Mouse (Mus musculus) kidney, adult 2 months (tissue): Measurements from ENCODE around the gene Galnt6. TPM values are rescaled to one million over a fixed set of nuclear protein-coding genes. Genes with fewer than 3 reads are reported as not detected.

Experiments
- DNase-seq: peaks from one replicate; pipeline ENCODE4 v3.0.0; 2021
- H3K27ac ChIP-seq: fragments of 200-500 bp; 2 replicates; pipeline ENCODE4 v1.5.1; 2012; ENCODE audit warnings: low read depth, low read length, control low read depth, inconsistent platforms; ENCODE audit not compliant: insufficient read depth
- H3K27me3 ChIP-seq: fragments of 200-500 bp; replicated peaks from 2 replicates; pipeline ENCODE4 v1.6.1; 2012; ENCODE audit warnings: mild to moderate bottlenecking, moderate library complexity, low read length, inconsistent platforms; ENCODE audit not compliant: control insufficient read depth, insufficient read depth
- H3K36me3 ChIP-seq: fragments of 200-500 bp; 2 replicates; pipeline ENCODE4 v1.6.1; 2012; ENCODE audit warnings: mild to moderate bottlenecking, moderate library complexity, low read length, inconsistent platforms; ENCODE audit not compliant: control insufficient read depth, insufficient read depth
- H3K4me1 ChIP-seq: fragments of 200-500 bp; 2 replicates; pipeline ENCODE4 v1.6.1; 2011; ENCODE audit warnings: low read length; ENCODE audit not compliant: control insufficient read depth, insufficient read depth
- H3K4me3 ChIP-seq: fragments of 200-500 bp; 2 replicates; pipeline ENCODE4 v1.5.1; 2011; ENCODE audit warnings: mild to moderate bottlenecking, low read depth, low read length, control low read depth; ENCODE audit not compliant: insufficient read depth
- CTCF ChIP-seq: fragments of 200-500 bp; conservative IDR thresholded peaks from 2 replicates; pipeline ENCODE4 v1.5.1; 2011; ENCODE audit warnings: low read depth, mild to moderate bottlenecking, control low read depth, low read length, moderate library complexity, mixed read lengths; ENCODE audit not compliant: insufficient read depth, insufficient read length
- POLR2A ChIP-seq: fragments of 200-500 bp; IDR thresholded peaks from one replicate; pipeline ENCODE4 v1.6.1; 2011; ENCODE audit warnings: low read depth, low read length, control low read depth
- WGBS: fragments of 180-500 bp; shearing (Covaris S2); methylation state at CpG from one replicate; pipeline ENCODE4 v1.1.7; 2018; 5-methylcytosine and 5-hydroxymethylcytosine counted together
- polyA plus RNA-seq: library from polyadenylated mRNA; depleted of rRNA; stranded (reverse); fragments of >200 nt; gene quantifications from 2 replicates; pipeline ENCODE4 v1.2.3, GENCODE M21; 2012

Galnt6 gene
- polyA plus RNA-seq, 1 experiment: 1.2 TPM

DNA sequence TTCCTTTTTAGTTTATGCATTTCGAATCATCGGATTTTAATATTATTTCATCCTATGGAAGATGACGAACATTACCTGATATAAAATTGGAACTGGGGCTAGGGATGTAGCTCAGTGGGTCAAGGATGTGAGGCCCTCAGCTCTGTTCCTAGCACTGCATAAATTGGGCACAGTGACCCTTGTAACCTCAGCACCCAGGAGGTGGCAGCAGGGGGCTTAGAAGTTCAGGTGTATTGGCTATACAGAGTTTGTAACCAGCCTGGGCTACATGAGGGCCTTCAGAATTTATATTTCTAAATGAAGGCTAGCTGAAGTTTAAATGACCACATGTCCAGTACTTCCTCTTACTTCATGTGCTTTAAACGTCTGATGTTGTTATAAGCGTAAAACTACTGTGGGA, 7.7 kb downstream of the Galnt6 start:
- Histone ChIP-seq H3K27me3 (no peaks in the 10 kb centered on the region), H3K36me3 (no peaks in the 10 kb centered on the region), H3K4me3 (no peak overlapping the region), H3K27ac (no peak overlapping the region), H3K4me1 (no peaks in the 10 kb centered on the region)
- TF ChIP-seq POLR2A (no peak), CTCF (no peak)
- 91% methylated on average over 5 of the region's 5 CpGs for WGBS
- no peak for DNase-seq

DNA sequence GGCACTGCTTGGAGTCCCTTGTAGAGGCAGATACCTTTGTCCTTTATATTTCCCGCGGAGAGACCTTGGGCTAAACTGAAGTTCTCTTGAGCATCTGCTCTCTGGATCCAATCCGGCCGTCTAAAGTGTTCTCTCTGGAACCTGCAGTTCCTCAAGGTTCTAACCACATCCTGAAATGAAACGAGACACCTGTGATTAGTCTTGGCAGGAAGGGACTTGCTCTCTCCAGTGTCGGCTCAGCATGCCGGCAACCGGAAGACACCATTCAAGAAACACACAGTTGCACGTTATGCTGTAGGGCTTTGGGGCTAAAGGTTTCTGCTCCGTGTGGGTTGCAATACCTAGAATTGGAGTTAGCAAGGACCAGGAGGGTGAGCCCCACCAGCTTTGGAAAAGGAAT, 9.1 kb downstream of the Galnt6 start:
- H3K27ac ChIP-seq: no peak overlapping the region
- no peak for TF ChIP-seq CTCF
- no peak for TF ChIP-seq POLR2A
- H3K4me3 ChIP-seq: no peak overlapping the region
- 74% methylated on average over 10 of the region's 10 CpGs for WGBS
- H3K36me3 ChIP-seq: no peaks in the 10 kb centered on the region
- no peaks in the 10 kb centered on the region for H3K27me3 ChIP-seq
- no peak for DNase-seq
- no peaks in the 10 kb centered on the region for H3K4me1 ChIP-seq

DNA sequence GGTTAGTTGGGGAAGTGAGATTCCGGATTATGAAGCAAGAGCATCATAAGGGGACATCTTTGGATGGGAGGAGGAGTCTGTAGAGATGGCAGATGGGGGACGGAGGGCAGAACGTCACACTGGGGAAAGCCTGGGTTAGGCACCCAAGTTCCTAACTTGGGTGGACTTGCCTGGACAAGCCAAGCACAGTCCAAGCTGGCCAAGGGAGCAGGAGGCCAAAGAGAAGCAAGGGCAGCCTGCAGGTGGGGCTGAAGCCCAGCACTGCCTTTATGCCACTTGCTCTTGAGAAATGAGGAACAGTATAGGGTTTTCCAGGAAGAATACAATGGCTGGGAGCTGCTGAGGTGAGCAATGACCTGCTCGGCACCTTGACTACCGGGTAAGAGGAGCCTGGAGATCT, 10.0 kb downstream of the Galnt6 start:
- H3K27me3 ChIP-seq: no peaks in the 10 kb centered on the region
- H3K27ac ChIP-seq: no peak overlapping the region
- 94% methylated on average over 5 of the region's 5 CpGs for WGBS

DNA sequence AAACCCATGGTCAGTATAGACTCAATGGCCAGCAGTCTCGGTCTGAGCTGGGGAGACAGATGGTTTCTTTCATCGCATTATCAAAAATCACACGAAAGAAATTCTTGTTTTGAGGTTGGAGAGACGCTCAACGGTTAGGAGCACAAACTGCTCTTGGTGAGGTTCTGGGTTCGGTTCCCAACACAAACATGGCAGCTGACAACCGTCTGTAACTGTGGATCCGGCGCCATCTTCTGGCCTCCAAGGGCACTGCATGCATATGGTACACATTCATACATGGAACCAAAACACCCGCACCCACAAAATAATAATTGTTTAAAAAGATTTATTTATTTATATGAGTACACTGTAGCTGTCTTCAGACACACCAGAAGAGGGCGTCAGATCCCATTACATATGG, 10.6 kb downstream of the Galnt6 start:
- no peak for DNase-seq
- 84% methylated on average over 11 of the region's 11 CpGs for WGBS
- Histone ChIP-seq H3K27ac (no peak overlapping the region), H3K4me3 (no peak overlapping the region), H3K27me3 (no peaks in the 10 kb centered on the region), H3K4me1 (no peaks in the 10 kb centered on the region), H3K36me3 (no peaks in the 10 kb centered on the region)
- TF ChIP-seq CTCF (peak; percentile 32; the same call in 1 of the 2 replicates), POLR2A (no peak)

More for the DNA sequence above, 10.0 kb downstream of the Galnt6 start:
- no peak for DNase-seq
- no peaks in the 10 kb centered on the region for H3K4me1 ChIP-seq
- no peaks in the 10 kb centered on the region for H3K36me3 ChIP-seq
- no peak overlapping the region for H3K4me3 ChIP-seq
- TF ChIP-seq CTCF (no peak), POLR2A (no peak)

DNA sequence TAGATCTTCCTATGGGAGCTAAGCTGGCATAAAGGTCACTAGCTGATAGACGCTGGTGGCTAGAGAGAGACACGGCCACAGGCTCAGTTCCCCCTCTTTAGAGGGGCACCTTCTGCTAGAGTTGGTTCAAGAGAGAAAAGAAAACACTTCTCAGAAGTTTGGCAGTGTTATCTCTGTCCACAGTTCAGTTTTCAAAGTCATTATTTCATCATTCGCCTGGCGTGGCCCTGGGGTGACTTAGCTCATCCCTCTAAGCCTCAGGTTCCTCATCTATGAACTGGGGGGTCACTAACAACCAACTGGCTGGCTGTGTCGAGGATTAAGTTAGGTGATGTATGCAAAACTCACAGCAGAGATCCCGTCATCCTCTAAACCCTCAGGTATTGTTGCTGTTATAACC, 11.2 kb downstream of the Galnt6 start:
- DNase-seq: no peak
- Histone ChIP-seq H3K4me3 (no peak overlapping the region), H3K27ac (no peak overlapping the region), H3K27me3 (no peaks in the 10 kb centered on the region), H3K4me1 (no peaks in the 10 kb centered on the region), H3K36me3 (no peaks in the 10 kb centered on the region)
- 78% methylated on average over 6 of the region's 6 CpGs for WGBS
- TF ChIP-seq CTCF (no peak), POLR2A (no peak)

DNA sequence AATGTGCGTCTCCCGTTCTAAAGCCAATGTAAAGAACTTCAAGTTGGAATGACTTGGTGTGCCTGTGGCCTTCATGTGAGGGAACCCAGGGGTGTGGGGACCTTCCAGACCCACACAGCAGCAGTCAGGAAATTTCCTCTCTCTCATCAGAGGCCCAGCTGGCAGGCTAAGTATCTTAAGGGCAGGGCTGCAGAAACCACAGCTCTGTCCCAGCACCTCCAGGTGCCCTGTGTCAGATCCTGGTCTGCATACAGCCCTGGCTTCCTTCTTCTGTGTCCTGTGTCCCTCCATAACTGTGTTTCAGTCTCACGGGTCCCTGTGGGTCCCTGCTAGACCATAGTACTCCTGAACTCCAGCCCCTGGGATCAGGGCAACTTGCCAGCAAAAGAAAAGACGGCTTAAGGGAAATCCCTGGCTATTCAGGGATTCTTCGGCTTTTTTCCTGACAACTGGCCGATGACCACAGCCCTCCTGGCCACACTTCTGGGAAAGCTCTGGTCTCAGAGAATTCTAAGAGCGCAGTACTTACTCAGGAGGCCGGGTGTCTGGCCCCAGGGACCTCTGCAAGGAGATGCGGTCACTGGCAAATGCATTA, 13.7 kb downstream of the Galnt6 start:
- H3K36me3 ChIP-seq: no peaks in the 10 kb centered on the region
- TF ChIP-seq CTCF (no peak), POLR2A (no peak)
- WGBS: 64% methylated on average over 9 of the region's 9 CpGs
- H3K4me1 ChIP-seq: peaks cover 7% of the 10 kb centered on the region
- H3K27me3 ChIP-seq: no peaks in the 10 kb centered on the region
- no peak overlapping the region for H3K27ac ChIP-seq
- no peak overlapping the region for H3K4me3 ChIP-seq
- DNase-seq: peak; percentile 65

DNA sequence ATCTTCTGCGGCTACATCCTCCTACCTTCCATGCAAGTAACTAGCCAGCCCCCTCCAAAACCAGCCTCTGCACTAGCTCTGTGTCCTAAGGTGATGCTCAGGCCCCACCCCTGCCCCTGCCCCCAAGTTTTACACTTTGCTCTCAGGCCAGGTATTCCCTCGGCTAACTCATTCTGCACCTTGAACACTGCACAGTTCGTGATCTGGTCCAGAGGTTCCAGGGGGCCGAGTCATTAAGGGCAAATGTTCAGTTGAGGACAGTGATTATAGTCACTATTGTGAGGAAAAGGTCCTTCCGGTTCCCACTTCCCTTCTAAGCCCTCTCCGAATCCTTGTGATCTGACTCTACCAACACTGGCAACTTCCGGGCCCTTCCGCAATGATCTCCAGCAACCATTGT, 14.7 kb downstream of the Galnt6 start:
- H3K27ac ChIP-seq: no peak overlapping the region
- no peaks in the 10 kb centered on the region for H3K36me3 ChIP-seq
- DNase-seq: peak; percentile 61
- H3K27me3 ChIP-seq: no peaks in the 10 kb centered on the region
- no peak overlapping the region for H3K4me3 ChIP-seq
- TF ChIP-seq CTCF (no peak), POLR2A (no peak)
- H3K4me1 ChIP-seq: peaks cover 12% of the 10 kb centered on the region
- 71% methylated on average over 8 of the region's 8 CpGs for WGBS
